Mouse (Mus musculus) telencephalon, adult 2 months (tissue): ENCODE results near the gene Grk6.

Experiments used
- DNase-seq: peaks from one replicate; pipeline ENCODE4 v3.0.0-alpha.2; 2011; ENCODE audit warnings: low read depth, low spot score

The Grk6 gene

DNA sequence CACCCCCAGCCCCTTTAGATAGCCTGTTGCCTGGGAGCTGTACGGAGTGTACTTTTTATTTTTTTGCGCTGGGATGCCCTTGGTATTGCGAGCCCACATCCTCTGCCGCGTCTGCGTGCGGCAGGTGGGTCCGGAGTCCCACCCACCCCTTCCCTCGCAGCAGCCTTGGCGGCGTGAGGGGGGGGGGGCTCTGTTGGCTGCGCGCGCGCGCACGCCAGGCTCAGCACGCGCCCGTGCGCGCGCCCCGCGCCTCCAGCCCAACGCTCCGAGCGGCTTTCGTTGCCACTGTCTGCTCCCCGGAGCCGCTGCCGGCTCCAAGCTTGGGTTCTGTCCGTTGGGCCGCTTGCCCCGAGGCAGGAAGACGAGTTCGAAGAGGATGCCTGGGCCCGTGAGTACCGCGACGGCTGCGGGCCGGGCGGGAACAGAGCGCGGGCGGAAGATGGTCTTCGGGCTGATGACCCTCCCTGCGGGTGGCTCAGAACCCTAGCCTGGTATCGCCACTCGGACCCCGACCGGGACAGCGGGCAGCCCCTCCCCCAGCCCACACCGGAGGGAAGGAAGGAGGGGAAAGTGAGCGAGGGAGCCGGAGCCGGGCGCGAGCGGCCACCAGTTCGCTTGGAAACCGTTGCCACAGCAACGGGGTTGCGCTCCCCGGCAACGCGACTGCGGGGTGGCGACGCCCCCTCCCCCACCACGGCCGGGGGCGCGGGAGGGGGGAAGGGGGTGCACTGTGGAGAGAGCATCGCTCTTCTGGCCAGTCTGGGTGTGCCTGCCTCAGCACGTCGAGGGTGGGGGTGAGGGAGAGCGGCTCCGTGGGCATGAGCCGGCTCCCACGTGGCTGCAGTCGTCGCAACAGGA is 19.4 kb downstream of the Grk6 start, which contains the start of gene Prr7:
Gene Prr7, plus strand, starts transcription at position 241 of the 858 bp plus-strand sequence.
- DNase-seq = no peak

- DNase-seq = no peak
Observed at GRCm38 (mm10) chr13:55465184-55465583, 20.3 kb downstream of the Grk6 start.

- DNase-seq = no peak
Observed at GRCm38 (mm10) chr13:55465830-55466440, 21.1 kb downstream of the Grk6 start.

DNA sequence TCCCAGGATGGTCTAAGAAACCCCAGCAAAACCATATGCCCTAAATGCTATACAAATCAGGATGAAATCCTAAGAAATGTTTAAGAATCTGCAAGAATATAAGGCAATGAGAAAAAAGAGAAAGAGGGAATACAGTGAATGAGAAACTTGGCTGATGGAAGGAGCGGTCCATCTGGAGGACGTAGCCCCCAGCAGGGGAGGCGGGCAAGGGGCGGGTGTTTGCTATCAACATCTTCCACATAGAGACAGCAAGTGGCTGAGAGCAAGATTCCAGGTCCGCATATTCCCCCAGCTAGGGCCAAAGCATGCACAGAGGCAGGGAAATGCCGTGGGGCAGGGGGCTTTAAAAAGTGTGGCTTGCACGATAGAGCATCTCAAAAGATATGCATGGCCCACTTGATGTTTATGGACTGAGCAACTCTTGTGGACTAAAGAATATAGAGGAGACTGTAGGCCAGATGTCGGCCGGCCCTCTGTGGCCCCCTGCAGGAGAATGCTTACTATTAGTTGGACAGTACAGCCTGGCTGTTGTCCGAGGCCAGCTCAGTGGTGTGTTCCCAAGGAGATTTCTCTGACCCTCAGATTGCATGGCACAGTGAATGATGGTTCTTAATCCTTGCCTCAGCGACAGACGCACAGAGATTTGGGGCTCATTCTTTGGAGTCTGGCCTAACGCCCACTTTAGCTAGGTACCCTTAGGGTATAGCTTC is 24.1 kb downstream of the Grk6 start:
- DNase-seq = no peak

DNA sequence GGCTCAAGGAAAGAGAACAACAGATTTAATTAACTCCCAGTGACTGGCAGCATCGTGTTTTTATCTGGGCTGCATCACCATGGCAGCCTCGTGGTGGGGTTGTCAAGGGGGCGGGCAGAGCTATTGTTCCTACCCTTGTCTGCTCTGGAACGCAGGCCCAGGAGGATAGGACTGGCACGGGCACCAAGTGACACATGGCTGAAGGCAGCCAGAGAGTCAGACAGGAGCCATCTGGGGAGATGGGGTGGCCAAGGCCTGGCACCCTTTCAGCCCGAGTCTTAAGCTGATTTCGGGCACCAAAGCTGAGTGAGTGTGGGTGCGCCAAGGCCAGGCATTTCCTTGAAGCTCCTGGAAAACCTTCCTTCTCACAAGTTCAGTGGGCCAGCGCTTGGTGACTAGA is 25.5 kb downstream of the Grk6 start:
- no peak for DNase-seq

DNA sequence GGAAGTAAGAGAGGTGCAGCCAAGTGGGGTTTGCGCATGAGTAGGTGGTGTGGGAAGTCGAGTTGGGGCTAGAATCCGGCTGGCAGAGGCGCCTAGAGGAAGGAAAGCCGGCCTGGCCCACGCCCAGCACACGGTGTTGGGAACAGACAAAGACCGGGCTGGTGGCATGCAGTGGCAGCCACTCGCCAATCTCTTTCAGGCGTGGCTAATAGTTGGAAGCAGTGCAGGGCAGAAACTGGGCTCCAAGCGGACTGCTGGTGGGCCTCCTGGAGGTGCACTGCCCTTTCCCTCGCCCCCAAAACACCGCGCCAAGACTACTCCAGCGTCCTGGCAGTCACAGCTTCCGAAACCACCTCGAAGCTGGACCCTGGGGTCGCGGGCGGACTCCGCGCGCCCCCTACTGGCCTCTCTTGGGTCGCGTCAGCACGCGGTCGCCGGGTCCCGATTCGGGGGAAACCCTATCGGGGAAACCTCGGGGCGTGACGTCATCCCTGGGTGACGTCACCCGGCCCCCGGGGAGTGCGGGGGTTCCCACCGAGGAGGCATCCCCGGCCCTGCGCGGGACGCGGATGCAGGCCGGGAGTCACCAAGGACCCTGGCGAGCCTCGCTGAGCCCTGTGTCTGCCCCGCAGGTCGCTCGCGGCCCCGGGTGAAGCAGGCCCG is 26.4 kb downstream of the Grk6 start:
- no peak for DNase-seq

- DNase-seq = no peak
Observed at GRCm38 (mm10) chr13:55471819-55472131, 26.9 kb downstream of the Grk6 start.

DNA sequence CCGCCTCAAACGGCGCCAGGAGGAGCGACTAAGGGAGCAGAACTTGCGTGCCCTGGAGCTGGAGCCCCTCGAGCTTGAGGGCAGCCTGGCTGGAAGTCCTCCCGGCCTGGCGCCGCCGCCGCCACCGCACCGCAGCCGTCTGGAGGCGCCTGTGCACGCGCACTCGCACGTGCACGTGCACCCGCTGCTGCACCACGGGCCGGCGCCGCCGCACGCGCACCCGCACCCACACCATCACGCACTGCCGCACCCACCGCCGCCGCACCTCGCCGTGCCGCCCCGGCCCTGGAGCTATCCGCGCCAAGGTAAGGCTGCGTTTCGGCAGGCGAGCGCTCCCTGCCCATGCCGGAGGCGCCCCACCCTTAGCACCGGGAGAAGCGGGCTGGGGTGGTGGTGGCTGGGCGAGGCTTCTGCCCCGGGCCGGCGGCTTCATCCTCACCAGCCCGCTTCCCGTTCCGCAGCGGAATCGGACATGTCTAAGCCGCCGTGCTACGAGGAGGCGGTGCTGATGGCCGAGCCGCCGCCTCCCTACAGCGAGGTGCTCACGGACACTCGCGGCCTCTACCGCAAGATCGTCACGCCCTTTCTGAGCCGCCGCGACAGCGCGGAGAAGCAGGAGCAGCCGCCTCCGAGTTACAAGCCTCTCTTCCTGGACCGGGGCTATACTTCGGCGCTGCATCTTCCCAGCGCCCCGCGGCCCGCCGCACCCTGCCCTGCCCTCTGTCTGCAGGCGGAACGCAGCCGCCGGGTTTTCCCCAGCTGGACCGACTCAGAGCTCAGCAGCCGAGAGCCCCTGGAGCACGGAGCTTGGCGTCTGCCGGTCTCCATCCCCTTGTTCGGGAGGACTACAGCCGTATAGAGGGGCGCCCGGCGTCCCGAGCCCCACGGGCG is 27.5 kb downstream of the Grk6 start:
- DNase-seq = no peak

DNA sequence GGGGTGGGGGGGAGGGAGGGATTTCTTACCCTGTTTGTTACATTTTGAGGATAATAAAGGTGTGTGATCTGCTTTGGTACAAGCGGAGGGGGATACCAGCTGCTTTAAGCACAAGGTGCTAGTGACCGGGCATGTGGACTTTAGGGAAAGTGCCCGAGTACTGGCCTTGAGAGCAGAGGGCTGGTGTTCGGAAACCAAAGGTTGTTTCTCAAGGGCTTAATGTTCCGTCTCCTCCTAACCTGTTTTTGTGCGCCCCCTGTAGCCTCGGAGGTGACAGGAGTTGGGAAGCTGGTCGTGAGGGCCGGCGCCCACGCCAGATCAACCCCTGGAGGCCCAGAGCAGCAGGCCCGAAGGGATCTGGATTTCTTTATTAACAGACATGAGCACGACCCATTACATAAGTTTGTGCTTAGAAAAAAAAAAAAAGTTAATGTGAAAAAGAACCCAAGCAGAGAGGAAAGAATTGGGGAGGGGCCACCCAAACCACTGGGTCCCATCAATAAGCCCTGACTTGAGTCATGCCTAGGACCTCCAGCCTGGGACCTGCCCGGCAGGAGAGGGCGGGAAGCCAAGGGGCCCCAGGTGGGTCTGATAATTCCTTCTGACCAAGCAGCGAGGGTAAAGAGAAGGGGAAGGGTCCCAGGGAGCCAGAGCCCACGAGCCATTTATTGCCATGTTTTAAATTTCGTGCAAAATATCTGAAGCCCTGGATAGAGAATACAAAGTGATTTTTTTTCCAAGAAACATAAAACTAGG is 28.4 kb downstream of the Grk6 start:
- DNase-seq = no peak

DNA sequence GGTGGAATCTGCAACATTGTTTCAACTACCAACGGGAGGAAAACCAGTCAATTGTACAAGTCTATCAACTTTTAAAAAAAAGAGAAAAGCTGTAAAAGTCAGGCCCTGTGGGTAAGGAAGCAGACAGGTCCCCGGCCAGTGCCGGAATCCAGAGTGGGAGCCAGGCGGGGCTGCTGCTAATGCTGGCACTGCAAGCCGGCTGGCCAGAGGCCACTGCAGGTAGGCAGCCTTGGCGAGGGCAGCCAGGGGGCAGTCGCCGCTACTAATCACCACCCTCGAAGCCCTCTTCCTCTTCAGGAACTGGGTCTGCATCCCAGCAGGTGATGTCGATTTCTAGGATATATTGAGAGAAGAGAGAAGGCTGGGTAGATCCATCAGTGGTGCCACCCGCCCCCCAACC is 29.1 kb downstream of the Grk6 start:
- DNase-seq = no peak

- no peak for DNase-seq
Observed at GRCm38 (mm10) chr13:55474621-55475069, 29.8 kb downstream of the Grk6 start.

GRCm38 (mm10) chr13:55475750-55476149 is 30.9 kb downstream of the Grk6 start:
- DNase-seq = no peak

- no peak for DNase-seq
Observed at GRCm38 (mm10) chr13:55476256-55476655, 31.4 kb downstream of the Grk6 start.

DNA sequence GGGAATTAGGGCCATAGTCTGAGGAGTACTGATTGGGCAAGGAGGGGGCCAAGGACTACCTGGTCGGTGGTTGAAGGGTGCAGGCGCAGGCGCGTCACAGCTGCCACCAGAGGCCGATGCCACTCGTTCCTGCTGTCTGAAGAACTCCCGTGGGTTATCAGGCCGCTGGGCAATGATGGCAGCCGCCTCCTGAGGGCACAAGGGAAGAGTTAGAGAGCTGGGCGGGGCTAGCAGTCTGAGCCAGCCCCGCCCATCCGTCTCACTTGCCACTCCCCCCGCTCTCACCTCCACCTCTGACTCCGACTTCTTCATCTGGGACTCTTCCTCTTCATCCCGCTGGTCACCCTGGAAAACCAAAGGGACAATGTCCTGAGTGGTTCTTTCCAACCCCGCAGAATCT is 32.6 kb downstream of the Grk6 start:
- no peak for DNase-seq

DNA sequence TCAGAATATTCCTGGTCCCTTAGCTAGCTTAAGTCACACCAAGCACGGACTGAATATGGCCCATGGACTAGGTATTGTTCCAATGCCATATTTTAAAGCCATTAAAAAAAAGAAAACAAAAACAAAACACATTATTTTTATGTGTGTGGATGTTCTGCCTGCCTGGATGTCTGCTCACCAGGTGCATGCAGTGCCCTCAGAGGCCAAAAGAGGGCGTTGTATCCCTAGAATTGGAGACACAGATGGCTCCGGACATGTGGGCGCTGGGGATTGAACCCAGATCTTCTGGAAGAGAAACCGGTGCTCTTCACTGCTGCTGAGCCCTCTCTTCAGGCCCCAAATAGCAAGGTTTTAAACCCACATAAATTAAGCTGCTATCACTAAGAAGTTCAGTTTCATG is 33.2 kb downstream of the Grk6 start:
- DNase-seq = no peak

GRCm38 (mm10) chr13:55479008-55479407 is 34.1 kb downstream of the Grk6 start:
- no peak for DNase-seq

GRCm38 (mm10) chr13:55479929-55480328 is 35.1 kb downstream of the Grk6 start:
- no peak for DNase-seq

DNA sequence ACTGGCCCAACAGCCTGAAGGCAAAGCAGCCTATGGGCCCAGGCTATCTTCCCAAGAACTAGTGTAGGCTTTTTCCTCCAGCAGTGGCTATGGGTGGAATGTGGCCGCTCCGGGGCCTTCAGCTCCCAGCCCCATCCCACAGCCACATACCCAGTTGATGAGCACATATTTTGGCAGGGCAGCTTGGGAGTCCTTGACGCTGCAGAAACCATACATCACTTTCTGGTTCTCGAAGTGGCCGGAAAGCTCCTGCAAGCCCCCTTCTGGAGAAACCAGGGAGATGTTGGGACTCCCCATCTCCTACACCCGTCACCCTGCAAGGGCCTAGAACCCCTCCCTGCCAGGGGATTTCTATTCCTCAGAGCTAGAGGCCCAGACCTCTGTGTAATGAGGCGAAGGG is 37.7 kb downstream of the Grk6 start:
- no peak for DNase-seq

DNA sequence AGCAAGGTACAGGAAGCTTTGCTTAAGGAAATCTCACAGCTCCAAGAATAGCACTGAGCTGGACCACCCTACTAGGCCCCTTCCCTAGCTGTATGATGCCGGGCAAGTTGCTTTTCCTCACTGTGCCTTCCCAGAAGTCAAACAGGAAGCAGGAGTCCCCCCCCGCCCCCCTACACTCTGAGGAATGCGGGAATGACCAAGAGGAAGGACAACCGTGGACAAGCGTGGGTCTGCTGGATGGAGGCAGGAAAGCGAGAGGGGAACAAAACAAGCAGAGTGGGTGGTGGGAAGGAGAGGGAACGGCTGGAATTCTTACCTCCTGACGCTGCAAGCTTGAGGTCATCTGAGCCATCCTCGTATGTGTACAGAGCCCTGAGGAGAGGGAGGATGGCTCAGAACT is 38.2 kb downstream of the Grk6 start:
- no peak for DNase-seq

GRCm38 (mm10) chr13:55483593-55483992 is 38.7 kb downstream of the Grk6 start:
- peak; percentile 94 for DNase-seq
